Comparison of ENCODE assay signal across 18 mouse cellular contexts in the genomic region with DNA sequence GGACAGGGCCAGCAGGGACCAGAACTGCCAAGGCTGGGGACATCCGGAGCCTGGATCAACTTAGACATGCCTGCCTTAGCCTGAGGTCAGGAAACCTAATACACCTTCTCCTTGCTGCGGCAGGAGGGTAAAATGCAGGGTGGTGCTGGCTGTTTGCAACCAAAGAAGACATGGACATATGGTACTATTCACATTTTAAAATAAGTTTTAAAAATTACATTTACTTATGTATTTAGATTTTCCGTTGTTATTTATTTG. TPM values are rescaled to one million over a fixed set of nuclear protein-coding genes. Genes with fewer than 3 reads are reported as not detected.
DNase-seq lines count a peak whose midpoint lies in the region; ATAC-seq lines count a peak whose summit lies in the region.
"Had no signal": no experiment of that assay in that cellular context is flagged by ENCODE, and none has a peak within 500 bp of the region (broad histone marks: within the 10 kb centered on the region; RNA-seq: fewer than 3 reads in every experiment).

No protein-coding gene starts in this region.

- no peak overlapping the region for H3K4me2 ChIP-seq in kidney, embryonic 15.5 days
- no peak overlapping the region for H3K4me2 ChIP-seq in embryonic facial prominence, embryonic 11.5 days (ENCODE audit: low read depth, low read length)
- H3K4me2 ChIP-seq: forebrain, embryonic 13.5 days; hindbrain, embryonic 12.5 days had no signal

- no peak overlapping the region for H3K4me3 ChIP-seq in kidney, embryonic 15.5 days (replicated peaks)
- H3K4me3 ChIP-seq in embryonic facial prominence, embryonic 11.5 days (ENCODE audit: low read depth, low read length) = no peak overlapping the region
- H3K4me3 ChIP-seq: forebrain, embryonic 13.5 days; heart, embryonic 10.5 days; hindbrain, embryonic 12.5 days had no signal

- H3K9me3 ChIP-seq in kidney, embryonic 15.5 days (replicated peaks) = no peaks in the 10 kb centered on the region
- H3K9me3 ChIP-seq in embryonic facial prominence, embryonic 11.5 days (replicated peaks; ENCODE audit: control insufficient read depth, low read length) = no peaks in the 10 kb centered on the region
- H3K9me3 ChIP-seq: forebrain, embryonic 13.5 days; heart, embryonic 10.5 days; hindbrain, embryonic 12.5 days had no signal

- 55% methylated on average over 3 of the region's 3 CpGs for WGBS in kidney, embryonic 15.5 days
- 46% methylated on average over 3 of the region's 3 CpGs for WGBS in embryonic facial prominence, embryonic 11.5 days

- H3K36me3 ChIP-seq in kidney, embryonic 15.5 days = no peaks in the 10 kb centered on the region
- no peaks in the 10 kb centered on the region for H3K36me3 ChIP-seq in embryonic facial prominence, embryonic 11.5 days (replicated peaks; ENCODE audit: control insufficient read depth, insufficient read depth, low read depth, low read length)
- H3K36me3 ChIP-seq: heart, embryonic 10.5 days; hindbrain, embryonic 12.5 days had no signal

- H3K9ac ChIP-seq in kidney, embryonic 15.5 days = 0 out of 2 replicates have a peak overlapping the region, but pooled peaks have one; percentile 8
- no peak overlapping the region for H3K9ac ChIP-seq in embryonic facial prominence, embryonic 11.5 days (replicated peaks; ENCODE audit: low read length)
- H3K9ac ChIP-seq: forebrain, embryonic 13.5 days; forebrain, postnatal 0 days; hindbrain, embryonic 12.5 days had no signal

- 0 out of 2 replicates have a peak, but pooled peaks cover 6% of the 10 kb centered on the region for H3K27me3 ChIP-seq in kidney, embryonic 15.5 days
- no peaks in the 10 kb centered on the region for H3K27me3 ChIP-seq in embryonic facial prominence, embryonic 11.5 days (ENCODE audit: control insufficient read depth, insufficient read depth, low read length)
- H3K27me3 ChIP-seq: forebrain, embryonic 13.5 days; hindbrain, embryonic 12.5 days had no signal

- no peaks in the 10 kb centered on the region for H3K4me1 ChIP-seq in kidney, embryonic 15.5 days
- H3K4me1 ChIP-seq in embryonic facial prominence, embryonic 11.5 days (ENCODE audit: control insufficient read depth, insufficient read depth, low read length) = no peaks in the 10 kb centered on the region
- H3K4me1 ChIP-seq: heart, embryonic 10.5 days; hindbrain, embryonic 12.5 days had no signal

- no peak for ATAC-seq in kidney, embryonic 15.5 days (replicated peaks; ENCODE audit: low FRiP score)
- no peak for ATAC-seq in embryonic facial prominence, embryonic 11.5 days (replicated peaks; ENCODE audit: insufficient number of reproducible peaks, low FRiP score, low TSS enrichment, low read depth)
- ATAC-seq: CD4-positive, CD25-positive, alpha-beta regulatory T cell, adult 4 months; forebrain, embryonic 13.5 days; forebrain, postnatal 0 days; hindbrain, embryonic 16.5 days; inflammation-experienced regulatory T-cells, adult 6 months had no signal

- no peak overlapping the region for H3K27ac ChIP-seq in kidney, embryonic 15.5 days
- no peak overlapping the region for H3K27ac ChIP-seq in embryonic facial prominence, embryonic 11.5 days (replicated peaks; ENCODE audit: low read depth, low read length)
- H3K27ac ChIP-seq: forebrain, embryonic 13.5 days; heart, embryonic 10.5 days; hindbrain, embryonic 12.5 days had no signal

- peak; percentile 10 for DNase-seq in embryo, embryonic 10 days (ENCODE audit: low spot score)
- DNase-seq in embryo, embryonic 9.5 days (ENCODE audit: extremely low spot score) = no peak
- DNase-seq in kidney, postnatal 36 days = no peak
- peak; percentile 59 for DNase-seq in embryonic facial prominence, embryonic 11.5 days (ENCODE audit: low spot score)
- DNase-seq in skeletal muscle tissue, adult 2 months (ENCODE audit: low read depth, low spot score) = peak; percentile 82
- DNase-seq in lung, adult 18-20 months = no peak
- DNase-seq: B cell, adult 2 months; forebrain, postnatal 0 days; heart, adult 11 months; heart, postnatal 10 days; heart, postnatal 4 days had no signal

RNA-seq across cellular contexts. Expression of a gene that starts 24.7 kb away (rescaled TPM):
- 69.8 and 74.6 TPM in 2 replicates for polyA plus RNA-seq in kidney, embryonic 15.5 days (2015; fragmentation: Nextera tagmentation; extraction: Ambion mirVana)
- polyA plus RNA-seq in embryonic facial prominence, embryonic 11.5 days (2014; fragmentation: Nextera tagmentation; extraction: Ambion mirVana) = 114 and 129 TPM in 2 replicates

RNA-seq across cellular contexts. Expression of a gene that starts 32.1 kb away (rescaled TPM):
- 0.27 and 0.35 TPM in 2 replicates for polyA plus RNA-seq in kidney, embryonic 15.5 days (2015; fragmentation: Nextera tagmentation; extraction: Ambion mirVana)
- not detected in 2 replicates for polyA plus RNA-seq in embryonic facial prominence, embryonic 11.5 days (2014; fragmentation: Nextera tagmentation; extraction: Ambion mirVana)
- polyA plus RNA-seq: forebrain, embryonic 13.5 days; hindbrain, embryonic 16.5 days had no signal

Comparison
In these comparisons a context has a peak if more than half of its experiments do, and no peak if none do; other contexts are left out.
1. DNase-seq: peak in embryo, embryonic 10 days (single experiment), embryonic facial prominence, embryonic 11.5 days (single experiment) and skeletal muscle tissue, adult 2 months (single experiment); none in embryo, embryonic 9.5 days (single experiment), kidney, postnatal 36 days (0 of 2) and lung, adult 18-20 months (0 of 2).